Mouse (Mus musculus): ENCODE measurements around the gene Prdm16.
A peak's percentile ranks its signal among the peaks of the same experiment; 100 is the strongest.

Prdm16 gene

GRCm38 (mm10) chr4:154521881-154522676, 114.6 kb downstream of the Prdm16 start:
- peak in 1 of 2 experiments; percentile 50 for DNase-seq (ENCODE audit: inconsistent age in 2 of 2, low spot score in 1 of 2)

GRCm38 (mm10) chr4:154519470-154520037, 117.1 kb downstream of the Prdm16 start:
- DNase-seq (ENCODE audit: inconsistent age in 2 of 2, low spot score in 1 of 2), result no peak

- DNase-seq (ENCODE audit: inconsistent age in 2 of 2, low spot score in 1 of 2), result no peak
Observed at GRCm38 (mm10) chr4:154517991-154518390, 118.7 kb downstream of the Prdm16 start.

- no peak for DNase-seq (ENCODE audit: inconsistent age in 2 of 2, low spot score in 1 of 2)
Observed at GRCm38 (mm10) chr4:154516470-154516869, 120.2 kb downstream of the Prdm16 start.

- DNase-seq (ENCODE audit: inconsistent age in 2 of 2, low spot score in 1 of 2), result no peak
Observed at GRCm38 (mm10) chr4:154513664-154514063, 123.0 kb downstream of the Prdm16 start.

- DNase-seq (ENCODE audit: inconsistent age in 2 of 2, low spot score in 1 of 2), result no peak
Observed at GRCm38 (mm10) chr4:154512518-154513090, 124.1 kb downstream of the Prdm16 start.

- no peak for DNase-seq (ENCODE audit: inconsistent age in 2 of 2, low spot score in 1 of 2)
Observed at GRCm38 (mm10) chr4:154511767-154512166, 124.9 kb downstream of the Prdm16 start.

GRCm38 (mm10) chr4:154506774-154507435, 129.8 kb downstream of the Prdm16 start:
- DNase-seq (ENCODE audit: inconsistent age in 2 of 2, low spot score in 1 of 2), result peak in 1 of 2 experiments; percentile 42

GRCm38 (mm10) chr4:154505313-154505712, 131.4 kb downstream of the Prdm16 start:
- peak in 1 of 2 experiments; percentile 49 for DNase-seq (ENCODE audit: inconsistent age in 2 of 2, low spot score in 1 of 2)

GRCm38 (mm10) chr4:154503260-154503829, 133.3 kb downstream of the Prdm16 start:
- DNase-seq (ENCODE audit: inconsistent age in 2 of 2, low spot score in 1 of 2), result no peak

- no peak for DNase-seq (ENCODE audit: inconsistent age in 2 of 2, low spot score in 1 of 2)
Observed at GRCm38 (mm10) chr4:154502403-154503000, 134.2 kb downstream of the Prdm16 start.

- DNase-seq (ENCODE audit: inconsistent age in 2 of 2, low spot score in 1 of 2), result no peak
Observed at GRCm38 (mm10) chr4:154500695-154501094, 136.0 kb downstream of the Prdm16 start.

- DNase-seq (ENCODE audit: inconsistent age in 2 of 2, low spot score in 1 of 2), result peak in 1 of 2 experiments; percentile 60
Observed at GRCm38 (mm10) chr4:154499701-154500523, 136.8 kb downstream of the Prdm16 start.

GRCm38 (mm10) chr4:154497423-154498175, 139.1 kb downstream of the Prdm16 start:
- no peak for DNase-seq (ENCODE audit: inconsistent age in 2 of 2, low spot score in 1 of 2)

GRCm38 (mm10) chr4:154496991-154497390, 139.7 kb downstream of the Prdm16 start:
- peak; percentile 95 to 96 for DNase-seq (ENCODE audit: inconsistent age in 2 of 2, low spot score in 1 of 2)

GRCm38 (mm10) chr4:154496522-154496921, 140.2 kb downstream of the Prdm16 start:
- no peak for DNase-seq (ENCODE audit: inconsistent age in 2 of 2, low spot score in 1 of 2)

- DNase-seq (ENCODE audit: inconsistent age in 2 of 2, low spot score in 1 of 2), result no peak
Observed at GRCm38 (mm10) chr4:154493996-154494395, 142.7 kb downstream of the Prdm16 start.

GRCm38 (mm10) chr4:154492714-154493121, 144.0 kb downstream of the Prdm16 start:
- DNase-seq (ENCODE audit: inconsistent age in 2 of 2, low spot score in 1 of 2), result no peak

- DNase-seq (ENCODE audit: inconsistent age in 2 of 2, low spot score in 1 of 2), result no peak
Observed at GRCm38 (mm10) chr4:154492268-154492667, 144.4 kb downstream of the Prdm16 start.
